Mouse (Mus musculus) ZHBTc4 (cell line): Measurements from ENCODE around the gene Acad9.
A peak's percentile ranks its signal among the peaks of the same experiment; 100 is the strongest.
"Not testable (repeated sequence)": the region's sequence is repeated elsewhere in the genome, so short reads cannot be mapped to it uniquely, and the experiment has no call there.

Experiments used
- DNase-seq: peaks from one replicate; pipeline ENCODE4 v3.0.0-alpha.2; 2011; ENCODE audit warnings: low read depth, low spot score

The Acad9 gene

DNA sequence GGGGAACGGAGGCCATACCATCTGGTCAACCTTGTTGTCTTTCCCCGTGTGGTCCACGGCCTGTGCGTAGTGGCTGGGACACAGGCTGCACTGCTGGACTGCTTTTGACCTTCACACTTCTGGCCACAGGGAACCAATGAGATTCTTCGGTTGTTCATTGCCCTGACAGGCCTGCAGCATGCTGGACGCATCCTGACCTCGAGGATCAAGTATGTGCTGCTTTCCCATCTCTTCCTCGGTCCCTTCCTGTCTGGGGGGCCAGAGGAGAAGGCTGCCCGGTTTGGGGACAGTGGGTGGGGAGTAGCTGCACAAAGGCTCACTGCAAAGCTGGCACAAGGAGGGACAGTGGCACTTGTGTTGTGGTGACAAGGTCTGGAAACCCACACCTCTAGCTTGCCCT is 21.8 kb downstream of the Acad9 start:
- DNase-seq, result no peak

DNA sequence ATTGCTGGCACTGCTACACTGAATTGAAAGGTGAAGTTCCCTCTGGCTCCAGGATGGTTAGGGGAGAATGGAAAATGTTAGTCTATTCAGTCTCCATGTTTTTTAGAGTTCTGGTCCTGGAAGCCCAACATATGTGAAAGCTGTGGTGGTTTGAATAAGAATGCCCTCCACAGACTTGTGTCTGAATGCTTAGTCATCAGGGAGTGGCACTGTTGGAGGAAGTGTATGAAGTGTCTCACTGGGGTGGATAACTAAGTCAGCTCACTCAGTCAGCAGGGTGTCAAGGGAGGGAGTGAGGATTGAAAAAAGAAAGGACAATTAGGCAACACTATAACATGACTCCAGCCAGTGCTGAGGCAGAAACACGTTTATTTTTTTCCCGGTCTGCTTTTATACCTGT is 29.6 kb downstream of the Acad9 start:
- peak; percentile 64 for DNase-seq

DNA sequence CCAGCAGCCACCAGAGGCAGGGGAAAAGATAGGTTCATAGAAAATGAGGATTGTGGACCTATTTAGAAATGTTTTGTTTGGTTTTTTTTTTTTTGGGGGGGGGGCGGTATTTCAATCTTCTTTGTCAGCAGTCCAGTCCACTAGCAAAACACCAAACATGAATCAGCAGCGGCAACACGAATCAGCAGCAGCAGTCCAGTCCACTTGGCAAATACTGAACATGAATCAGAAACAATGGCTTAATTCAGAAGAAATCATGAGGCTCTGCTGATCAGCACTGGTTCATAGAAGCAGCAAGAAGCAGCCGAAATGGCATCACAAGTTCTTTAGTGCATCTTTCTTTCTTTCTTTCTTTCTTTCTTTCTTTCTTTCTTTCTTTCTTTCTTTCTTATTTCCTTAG is 50.3 kb downstream of the Acad9 start:
- DNase-seq, result no peak

- no peak for DNase-seq
Measured at GRCm38 (mm10) chr3:36119684-36120548, 54.1 kb downstream of the Acad9 start.

DNA sequence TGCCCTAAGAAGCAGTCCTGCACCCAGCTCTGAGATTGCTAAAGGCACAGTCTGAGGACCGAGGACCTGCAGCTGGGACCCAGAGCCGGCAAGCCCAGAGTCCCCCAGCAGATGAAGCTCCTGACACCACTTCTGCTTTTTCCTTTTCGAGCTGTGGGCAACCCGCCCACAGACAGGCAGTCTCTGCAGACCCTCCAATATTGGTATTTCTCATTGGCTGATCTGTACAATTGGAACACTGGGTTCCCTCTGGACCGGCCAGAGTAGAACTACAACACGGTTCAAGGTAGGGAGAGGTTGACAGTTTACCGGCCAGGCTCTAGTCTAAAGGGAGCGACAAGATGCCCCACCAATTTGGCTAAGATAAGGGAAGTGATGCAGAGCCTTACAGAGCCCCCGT is 60.4 kb downstream of the Acad9 start:
- not testable (repeated sequence) for DNase-seq

DNA sequence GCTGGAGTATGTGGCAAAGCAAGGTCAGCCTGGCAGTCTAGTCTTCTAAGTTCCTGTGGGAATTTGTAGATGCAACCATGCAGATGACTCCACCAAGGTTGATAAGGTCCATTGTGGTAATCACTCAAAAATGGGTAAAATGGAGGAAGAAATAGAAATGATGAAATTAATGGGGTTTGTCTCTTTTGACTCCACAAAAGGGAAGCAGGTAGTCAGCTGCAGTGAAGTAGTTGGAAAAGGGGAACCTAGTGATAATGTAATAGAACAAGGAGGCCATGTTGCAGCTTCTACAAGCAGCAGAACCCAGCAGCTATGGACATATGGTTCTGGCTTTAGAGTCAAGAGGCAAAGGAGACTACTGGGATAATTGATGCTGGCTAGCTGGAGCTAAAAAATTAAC is 70.4 kb downstream of the Acad9 start:
- no peak for DNase-seq

- peak; percentile 80 for DNase-seq
Measured at GRCm38 (mm10) chr3:36137560-36137959, 71.8 kb downstream of the Acad9 start.

- DNase-seq, result no peak
Measured at GRCm38 (mm10) chr3:36138171-36138660, 72.4 kb downstream of the Acad9 start.

- DNase-seq, result no peak
Measured at GRCm38 (mm10) chr3:36138996-36139395, 73.2 kb downstream of the Acad9 start.
